Mouse (Mus musculus) spleen, adult 2 months (tissue): Measurements from ENCODE around the gene Morc3. TPM values are rescaled to one million over a fixed set of nuclear protein-coding genes. Genes with fewer than 3 reads are reported as not detected.
"Not testable (repeated sequence)": the region's sequence is repeated elsewhere in the genome, so short reads cannot be mapped to it uniquely, and the experiment has no call there.

Experiments used
- DNase-seq, 2 experiments: peaks; one replicate each; pipeline versions ENCODE4 v3.0.0 to v3.0.0-alpha.2; 2012 to 2021; ENCODE audit warnings: low spot score in 2 of 2, low read depth in 1 of 2
- H3K27ac ChIP-seq: fragments of 200-500 bp; 2 replicates; pipeline ENCODE4 v1.5.1; 2012; ENCODE audit warnings: low read length, inconsistent platforms; ENCODE audit not compliant: insufficient read depth
- H3K27me3 ChIP-seq: fragments of 200-500 bp; 2 replicates; pipeline ENCODE4 v1.6.1; 2012; ENCODE audit warnings: mild to moderate bottlenecking, moderate library complexity, low read length, inconsistent platforms; ENCODE audit not compliant: control insufficient read depth, insufficient read depth
- H3K36me3 ChIP-seq: fragments of 200-500 bp; 2 replicates; pipeline ENCODE4 v1.6.1; 2012; ENCODE audit warnings: mild to moderate bottlenecking, low read length, inconsistent platforms; ENCODE audit not compliant: control insufficient read depth, insufficient read depth
- H3K4me1 ChIP-seq: fragments of 200-500 bp; 2 replicates; pipeline ENCODE4 v1.6.1; 2011; ENCODE audit warnings: inconsistent platforms; ENCODE audit not compliant: control insufficient read depth, insufficient read depth, insufficient read length
- H3K4me3 ChIP-seq: fragments of 200-500 bp; 2 replicates; pipeline ENCODE4 v1.5.1; 2011; ENCODE audit warnings: mild to moderate bottlenecking, inconsistent platforms; ENCODE audit not compliant: insufficient read depth, insufficient read length; ENCODE audit errors: extremely low read depth
- CTCF ChIP-seq: fragments of 200-500 bp; IDR thresholded peaks from 2 replicates; pipeline ENCODE4 v1.5.1; 2011; ENCODE audit warnings: mild to moderate bottlenecking, inconsistent platforms; ENCODE audit not compliant: insufficient read depth, insufficient read length, insufficient replicate concordance; ENCODE audit errors: extremely low read depth
- POLR2A ChIP-seq: fragments of 200-500 bp; IDR thresholded peaks from 2 replicates; pipeline ENCODE4 v1.6.1; 2011; ENCODE audit warnings: low read depth, low read length, inconsistent platforms
- WGBS: fragments of 180-500 bp; shearing (Covaris S2); methylation state at CpG from one replicate; pipeline ENCODE4 v1.1.7; 2018; 5-methylcytosine and 5-hydroxymethylcytosine counted together
- polyA plus RNA-seq: library from polyadenylated mRNA; depleted of rRNA; stranded (reverse); fragments of >200 nt; gene quantifications from 2 replicates; pipeline ENCODE4 v1.2.3, GENCODE M21; 2012

Gene Morc3
- polyA plus RNA-seq, 1 experiment, result 10.6 TPM

GRCm38 (mm10) chr16:93826054-93826453 lies 5.9 kb upstream of the Morc3 start:
- 91% methylated on average over 11 of the region's 11 CpGs for WGBS
- no peak for DNase-seq

GRCm38 (mm10) chr16:93826478-93826877 lies 5.4 kb upstream of the Morc3 start:
- 73% methylated on average over 5 of the region's 5 CpGs for WGBS
- not testable (repeated sequence) for DNase-seq, H3K36me3 ChIP-seq

More at GRCm38 (mm10) chr16:93826054-93826453, 5.9 kb upstream of the Morc3 start:
- Histone ChIP-seq H3K4me1 (no peaks in the 10 kb centered on the region), H3K36me3 (no peaks in the 10 kb centered on the region), H3K27ac (no peak overlapping the region), H3K4me3 (no peak overlapping the region), H3K27me3 (no peaks in the 10 kb centered on the region)
- no peak for TF ChIP-seq CTCF
- TF ChIP-seq POLR2A, result no peak

DNA sequence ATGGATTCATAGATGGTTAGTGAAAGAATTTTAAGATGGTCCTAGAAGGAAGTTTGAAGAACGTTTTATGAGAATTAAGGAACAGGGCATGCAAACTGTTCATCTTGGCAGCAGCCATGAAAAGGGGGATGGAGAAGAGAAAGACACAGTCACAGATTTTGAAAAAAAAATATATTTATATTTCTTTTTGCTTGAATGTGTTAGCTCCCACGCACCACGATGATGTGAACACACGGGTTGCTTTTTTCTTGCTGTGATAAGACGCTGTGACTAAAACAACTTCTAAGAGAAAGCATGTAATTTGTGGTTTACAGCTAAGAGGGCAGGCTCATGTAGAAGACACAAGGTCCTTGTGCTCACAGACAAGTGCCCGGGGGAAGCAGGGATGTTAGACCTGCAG lies 5.0 kb upstream of the Morc3 start:
- TF ChIP-seq POLR2A (no peak), CTCF (no peak)
- H3K4me3 ChIP-seq, result no peak overlapping the region
- H3K4me1 ChIP-seq, result no peaks in the 10 kb centered on the region
- no peak overlapping the region for H3K27ac ChIP-seq
- no peaks in the 10 kb centered on the region for H3K36me3 ChIP-seq
- H3K27me3 ChIP-seq, result no peaks in the 10 kb centered on the region
- WGBS, result 80% methylated on average over 6 of the region's 6 CpGs
- DNase-seq, result no peak

More at GRCm38 (mm10) chr16:93826478-93826877, 5.4 kb upstream of the Morc3 start:
- not testable (repeated sequence) for H3K27me3 ChIP-seq, H3K4me3 ChIP-seq, H3K4me1 ChIP-seq, H3K27ac ChIP-seq

- H3K4me3 ChIP-seq, result no peak overlapping the region
- TF ChIP-seq CTCF, result no peak
- TF ChIP-seq POLR2A, result no peak
- no peaks in the 10 kb centered on the region for H3K27me3 ChIP-seq
- H3K36me3 ChIP-seq, result no peaks in the 10 kb centered on the region
- no peak for DNase-seq
- H3K27ac ChIP-seq, result no peak overlapping the region
- WGBS, result 92% methylated on average over 15 of the region's 15 CpGs
- peaks cover under 1% of the 10 kb centered on the region; the same call in 1 of the 2 replicates for H3K4me1 ChIP-seq
Measured at GRCm38 (mm10) chr16:93829526-93829925, 2.4 kb upstream of the Morc3 start.

GRCm38 (mm10) chr16:93830071-93830470 lies 1.9 kb upstream of the Morc3 start:
- no peaks in the 10 kb centered on the region for H3K36me3 ChIP-seq
- H3K4me3 ChIP-seq, result no peak overlapping the region
- H3K27me3 ChIP-seq, result no peaks in the 10 kb centered on the region
- no peak overlapping the region for H3K27ac ChIP-seq
- no peak for TF ChIP-seq CTCF
- TF ChIP-seq POLR2A, result no peak
- WGBS, result 80% methylated on average over 9 of the region's 9 CpGs
- H3K4me1 ChIP-seq, result peaks cover 3% of the 10 kb centered on the region; the same call in 1 of the 2 replicates
- DNase-seq, result no peak

- no peak for TF ChIP-seq POLR2A
- no peak for TF ChIP-seq CTCF
- Histone ChIP-seq H3K36me3 (no peaks in the 10 kb centered on the region), H3K4me1 (peaks cover 3% of the 10 kb centered on the region; the same call in 1 of the 2 replicates), H3K27ac (no peak overlapping the region), H3K27me3 (no peaks in the 10 kb centered on the region), H3K4me3 (no peak overlapping the region)
- peak in 1 of 2 experiments; percentile 35 for DNase-seq
- WGBS, result 50% methylated on average over 5 of the region's 5 CpGs
Measured at GRCm38 (mm10) chr16:93830916-93831315, 1.0 kb upstream of the Morc3 start.

GRCm38 (mm10) chr16:93832451-93833276 lies 743 bp downstream of the Morc3 start:
- Histone ChIP-seq H3K27ac (peak overlapping the region; percentile 95), H3K27me3 (no peaks in the 10 kb centered on the region), H3K36me3 (no peaks in the 10 kb centered on the region), H3K4me1 (peaks cover 3% of the 10 kb centered on the region; the same call in 1 of the 2 replicates), H3K4me3 (peak overlapping the region; percentile 91)
- under 1% methylated on average over 45 of the region's 69 CpGs for WGBS
- TF ChIP-seq CTCF, result no peak
- TF ChIP-seq POLR2A, result no peak; the same call in 1 of the 2 replicates
- peak; percentile 53 to 56 for DNase-seq
